Mouse (Mus musculus): ENCODE measurements around the gene Hmbs. TPM values are rescaled to one million over a fixed set of nuclear protein-coding genes. Genes with fewer than 3 reads are reported as not detected.

Hmbs gene
- total and polyA plus RNA-seq, 3 experiments: 65.1 to 74.0 (median 73.7) TPM

DNA sequence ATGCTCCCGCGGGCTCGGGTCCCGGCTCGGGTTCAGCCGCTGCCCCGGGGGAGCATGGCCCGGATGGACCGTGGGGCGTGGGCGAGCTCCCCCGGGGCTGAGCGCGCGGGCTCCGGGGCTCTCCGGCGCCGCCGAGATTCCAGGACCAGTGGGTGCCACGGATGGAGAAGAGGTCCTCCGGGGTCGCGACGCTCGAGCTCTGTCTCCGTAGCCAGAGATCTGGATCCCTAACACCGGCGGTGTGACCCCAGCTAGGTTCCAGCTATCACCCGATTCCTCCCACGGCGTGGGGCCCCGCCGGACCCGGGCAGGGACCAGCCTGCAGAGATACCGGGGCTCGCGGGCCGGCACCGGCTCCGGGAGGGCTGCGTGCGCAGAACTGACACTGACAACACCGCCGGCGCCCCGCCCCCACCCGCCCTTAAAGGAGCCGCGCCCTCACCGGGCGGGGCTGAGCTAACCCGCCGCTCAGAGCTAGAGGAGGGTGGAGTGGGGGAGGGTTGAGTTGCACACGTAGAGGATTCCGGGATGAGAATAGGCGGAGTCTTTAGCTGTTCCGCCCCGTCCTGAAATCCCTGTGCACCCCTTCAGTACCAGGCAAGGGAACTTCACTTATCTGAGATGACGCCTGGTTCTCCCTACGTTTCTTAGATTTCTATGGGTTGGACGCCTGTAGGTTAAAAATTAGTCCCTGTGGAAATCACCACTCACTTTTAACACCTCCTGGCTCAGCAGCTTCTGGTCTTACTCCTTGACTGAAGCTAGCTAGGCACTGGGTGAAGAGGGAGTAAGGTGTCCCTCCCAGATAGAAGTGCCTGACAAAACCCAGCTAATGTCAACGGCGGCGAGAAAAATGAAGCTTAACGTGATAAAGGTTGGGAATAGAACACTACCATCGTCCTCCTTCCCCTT is 23.9 kb downstream of the Hmbs start, which contains the start of gene C2cd2l:
TSS of gene C2cd2l (minus strand) at position 399 of the 912 bp plus-strand sequence.
- H3K9me3 ChIP-seq (replicated peaks; ENCODE audit: low read length): no peaks in the 10 kb centered on the region
- peak within 1 kb of the TSS; percentile 77 to 87 (median 85) for H3K4me3 ChIP-seq (replicated peaks in 1 of 3; ENCODE audit: low read depth in 2 of 3, low read length in 2 of 3, poor library complexity in 1 of 3)
- H3K79me2 ChIP-seq (replicated peaks; ENCODE audit: control insufficient read depth, extremely low read depth, insufficient read depth, poor library complexity, severe bottlenecking): no peaks in the 10 kb centered on the region
- no peak within 1 kb of the TSS for H3K27ac ChIP-seq (ENCODE audit: insufficient read depth, low read depth)
- H3K4me1 ChIP-seq (ENCODE audit: control insufficient read depth in 1 of 2, insufficient read depth in 2 of 2): peaks cover 7 to 39% of the 10 kb centered on the region in 2 experiments; a peak in 3 of 4 replicates
- H3K9ac ChIP-seq (ENCODE audit: insufficient read depth, low read depth): peak within 1 kb of the TSS; percentile 80
- peak within 1 kb of the TSS; percentile 85 for H3K4me2 ChIP-seq (ENCODE audit: insufficient read depth, low read depth, poor library complexity, severe bottlenecking)
- dilution Hi-C loops (cut with MboI; ENCODE audit: extremely low pct_ligation_motif_present, extremely low pct_unique_long_range_greater_than_20kb, low sequenced_read_pairs) (no loop called here), in situ Hi-C loops (cut with MboI; ENCODE audit: low pct_ligation_motif_present, low pct_unique_long_range_greater_than_20kb, low sequenced_read_pairs) (no loop called here)
- peaks cover 17 to 23% of the 10 kb centered on the region in 2 experiments for H3K36me3 ChIP-seq (replicated peaks in 1 of 2; ENCODE audit: control insufficient read depth in 1 of 2, insufficient read depth in 1 of 2, low read length in 1 of 2)
- DNase-seq (ENCODE audit: extremely low read depth): peak; percentile 90
- peak; percentile 73; the same call in 1 of the 2 replicates for TF ChIP-seq MXI1 (IDR thresholded peaks at IDR 0.05; ENCODE audit: low read depth, low read length)
- no peak for TF ChIP-seq ZKSCAN1 (IDR thresholded peaks at IDR 0.05; ENCODE audit: borderline replicate concordance, low read depth, low read length)
- peak; percentile 28; the same call in 1 of the 2 replicates for TF ChIP-seq ETS1 (conservative IDR thresholded peaks at IDR 0.05; ENCODE audit: low read depth, low read length)
- 0 out of 2 replicates have a peak, but pooled peaks have one; percentile 51 for TF ChIP-seq ZMIZ1 (IDR thresholded peaks at IDR 0.05; ENCODE audit: low read depth, low read length)
- no peak for TF ChIP-seq CTCF (conservative IDR thresholded peaks at IDR 0.05 in 1 of 2, IDR thresholded peaks at IDR 0.05 in 1 of 2; ENCODE audit: low read depth in 2 of 2, low read length in 2 of 2)
- TF ChIP-seq ZNF384 (IDR thresholded peaks at IDR 0.05; ENCODE audit: low read depth, low read length): no peak
- TF ChIP-seq JUND (conservative IDR thresholded peaks at IDR 0.05; ENCODE audit: low read depth, low read length): no peak
- TF ChIP-seq CHD2 (IDR thresholded peaks at IDR 0.05; ENCODE audit: low read length): peak; percentile 74
- peak; percentile 51 for TF ChIP-seq IRF4 (IDR thresholded peaks at IDR 0.05; ENCODE audit: low read depth, low read length)
- no peak for TF ChIP-seq UBTF (IDR thresholded peaks at IDR 0.05; ENCODE audit: low read depth, low read length)
- peak; percentile 53; the same call in 1 of the 2 replicates for TF ChIP-seq TCF12 (IDR thresholded peaks at IDR 0.05; ENCODE audit: low read depth, low read length)
- TF ChIP-seq NRF1 (IDR thresholded peaks at IDR 0.05; ENCODE audit: low read depth, low read length): peak; percentile 76
- peak; percentile 78 for TF ChIP-seq MAZ (IDR thresholded peaks at IDR 0.05; ENCODE audit: low read depth, low read length)
- no peak for TF ChIP-seq CHD1 (IDR thresholded peaks at IDR 0.05; ENCODE audit: low read depth, low read length)
- peak; percentile 69 for TF ChIP-seq POLR2A (IDR thresholded peaks at IDR 0.05; ENCODE audit: low read depth, low read length)
- peak; percentile 61 for TF ChIP-seq HCFC1 (IDR thresholded peaks at IDR 0.05; ENCODE audit: low read depth, low read length)
- no peak for TF ChIP-seq MAFK (IDR thresholded peaks at IDR 0.05; ENCODE audit: insufficient replicate concordance, low read length)
- TF ChIP-seq RCOR1 (conservative IDR thresholded peaks at IDR 0.05; ENCODE audit: low read depth, low read length): no peak
- no peak for TF ChIP-seq USF2 (conservative IDR thresholded peaks at IDR 0.05; ENCODE audit: low read depth, low read length)
- TF ChIP-seq ZC3H11A (IDR thresholded peaks at IDR 0.05; ENCODE audit: low read depth, low read length): no peak
- peak; percentile 63; the same call in 1 of the 2 replicates for TF ChIP-seq SIN3A (IDR thresholded peaks at IDR 0.05; ENCODE audit: low read length)
- TF ChIP-seq ELF1 (IDR thresholded peaks at IDR 0.05; ENCODE audit: low read depth, low read length): peak; percentile 56
- TF ChIP-seq EP300 (IDR thresholded peaks at IDR 0.05; ENCODE audit: low read length): peak; percentile 38; the same call in 1 of the 2 replicates
- peaks cover 4% of the 10 kb centered on the region for H3K27me3 ChIP-seq (replicated peaks)

All from CH12.LX (cell line).